Mouse (Mus musculus): ENCODE data around the gene Bud23. TPM values are rescaled to one million over a fixed set of nuclear protein-coding genes. Genes with fewer than 3 reads are reported as not detected.
"Not testable (repeated sequence)": the region's sequence is repeated elsewhere in the genome, so short reads cannot be mapped to it uniquely, and the experiment has no call there.

Gene Bud23
- polyA plus RNA-seq (2016; fragmentation: Nextera tagmentation; extraction: Ambion mirVana): 106 and 112 TPM in 2 replicates

DNA sequence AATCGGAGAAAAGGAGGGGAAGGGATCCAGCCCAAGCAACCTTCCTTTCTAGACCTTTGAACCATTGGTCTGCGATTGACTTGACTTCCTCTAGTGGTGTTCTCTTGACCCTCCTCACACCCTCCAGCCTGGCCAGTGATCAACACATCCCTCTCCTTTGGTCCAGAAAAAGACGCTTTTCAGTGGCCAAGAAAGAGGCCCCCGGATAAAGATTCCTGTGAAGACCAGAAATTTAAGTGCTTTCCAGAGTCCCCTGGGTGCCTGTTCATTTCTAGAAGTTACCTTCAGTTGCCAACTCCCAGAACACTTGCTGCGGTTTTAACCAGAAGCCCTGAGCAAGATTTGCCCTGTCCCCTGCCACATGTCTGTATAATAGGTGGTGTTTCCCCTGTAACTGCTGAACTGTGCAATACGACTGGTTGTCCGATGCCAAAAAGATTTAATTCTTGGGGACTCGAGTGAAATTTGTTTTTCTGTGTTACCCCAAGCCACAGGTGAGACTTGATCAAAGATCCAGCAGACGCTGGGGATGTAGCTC lies at the start of gene Bud23:
Gene Bud23 (minus strand): TSS at position 51 of the 538 bp plus-strand sequence.
- not testable (repeated sequence) for H3K9me3 ChIP-seq; H3K27me3 ChIP-seq (replicated peaks); ATAC-seq (ENCODE audit: low FRiP score, low read depth); H3K27ac ChIP-seq
- Histone ChIP-seq H3K4me1 (peaks cover 20% of the 10 kb centered on the region), H3K36me3 (peaks cover 40% of the 10 kb centered on the region), H3K4me3 (peak within 1 kb of the TSS; percentile 90), H3K4me2 (replicated peaks) (peak within 1 kb of the TSS; percentile 87), H3K9ac (peak within 1 kb of the TSS; percentile 85)
- 79% methylated on average over 9 of the region's 9 CpGs for WGBS

DNA sequence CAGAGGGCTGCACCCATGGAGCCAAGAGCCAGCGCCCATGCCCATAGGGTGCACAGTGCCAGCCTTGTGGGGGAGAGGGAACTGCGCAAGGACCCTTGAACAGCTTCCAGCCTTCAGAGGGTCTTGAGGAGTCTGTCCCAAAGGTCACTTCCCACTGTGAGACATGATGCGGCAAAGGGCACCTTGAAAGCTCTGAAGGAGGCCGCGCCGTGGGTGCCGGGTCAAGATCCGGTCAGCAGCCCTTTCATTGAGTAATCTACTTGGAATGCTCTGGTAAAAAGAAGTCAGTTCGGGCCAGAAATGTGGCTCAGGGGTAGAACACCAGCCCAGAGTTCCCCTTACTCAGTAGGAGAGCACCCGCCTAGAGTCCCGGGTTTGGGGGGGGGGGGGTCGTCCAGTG lies 49.0 kb upstream of the Bud23 start:
- H3K9ac ChIP-seq: no peak overlapping the region
- H3K27me3 ChIP-seq (replicated peaks): peaks cover 19% of the 10 kb centered on the region
- H3K36me3 ChIP-seq: no peaks in the 10 kb centered on the region
- H3K9me3 ChIP-seq: no peaks in the 10 kb centered on the region
- ATAC-seq (ENCODE audit: low FRiP score, low read depth): no peak
- no peak overlapping the region for H3K4me2 ChIP-seq (replicated peaks)
- 89% methylated on average over 12 of the region's 12 CpGs for WGBS
- H3K4me1 ChIP-seq: no peaks in the 10 kb centered on the region
- no peak overlapping the region for H3K4me3 ChIP-seq
- H3K27ac ChIP-seq: no peak overlapping the region

DNA sequence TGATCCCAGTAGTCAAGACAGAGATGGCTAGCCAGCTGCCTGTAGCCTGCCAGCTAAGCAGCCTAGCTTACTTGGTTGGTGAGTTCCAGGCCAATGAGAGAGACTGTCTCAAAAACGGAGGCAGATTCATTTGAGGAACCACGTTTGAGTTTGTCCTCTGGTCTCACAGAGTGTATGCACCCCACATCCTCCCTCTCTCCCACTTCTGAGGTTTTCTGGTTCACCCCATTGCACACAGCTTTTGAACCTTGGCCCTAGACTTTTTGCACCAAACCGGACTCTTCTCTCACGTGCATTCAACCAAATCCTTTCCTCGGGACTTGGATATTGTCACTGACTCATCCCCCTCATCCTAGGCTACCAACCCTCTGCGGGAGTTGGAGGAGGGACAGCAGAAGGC lies 45.2 kb upstream of the Bud23 start:
- Histone ChIP-seq H3K4me2 (replicated peaks) (no peak overlapping the region), H3K27me3 (replicated peaks) (peaks cover 50% of the 10 kb centered on the region), H3K9ac (no peak overlapping the region), H3K36me3 (no peaks in the 10 kb centered on the region), H3K4me3 (no peak overlapping the region), H3K9me3 (no peaks in the 10 kb centered on the region), H3K27ac (no peak overlapping the region), H3K4me1 (peaks cover 15% of the 10 kb centered on the region)
- no peak for ATAC-seq (ENCODE audit: low FRiP score, low read depth)
- 78% methylated on average over 6 of the region's 6 CpGs for WGBS

DNA sequence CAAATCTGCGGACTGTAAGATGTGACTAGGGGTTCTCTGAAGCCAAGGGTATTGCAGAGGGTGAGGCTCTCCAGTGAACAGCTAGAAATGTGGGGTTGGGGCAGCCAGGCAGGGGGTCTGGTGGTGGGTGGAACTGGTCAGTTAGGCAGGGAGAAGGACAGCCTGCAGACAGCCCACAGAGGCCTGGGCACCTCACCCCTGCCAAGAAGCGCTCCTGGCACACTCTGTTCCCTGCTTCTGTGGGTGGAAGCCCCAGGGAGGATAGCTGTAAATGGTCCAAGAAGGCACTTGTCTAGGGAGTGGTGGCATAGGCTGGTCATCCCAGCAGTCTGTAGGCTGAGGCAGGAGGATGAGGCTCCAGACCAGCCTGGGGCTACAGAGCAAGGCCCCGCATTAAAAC lies 44.7 kb upstream of the Bud23 start:
- Histone ChIP-seq H3K27me3 (replicated peaks) (peaks cover 53% of the 10 kb centered on the region), H3K4me2 (replicated peaks) (no peak overlapping the region), H3K4me1 (peaks cover 15% of the 10 kb centered on the region), H3K27ac (no peak overlapping the region), H3K4me3 (no peak overlapping the region), H3K9me3 (no peaks in the 10 kb centered on the region), H3K9ac (no peak overlapping the region), H3K36me3 (no peaks in the 10 kb centered on the region)
- 97% methylated on average over 3 of the region's 3 CpGs for WGBS
- ATAC-seq (ENCODE audit: low FRiP score, low read depth): no peak

DNA sequence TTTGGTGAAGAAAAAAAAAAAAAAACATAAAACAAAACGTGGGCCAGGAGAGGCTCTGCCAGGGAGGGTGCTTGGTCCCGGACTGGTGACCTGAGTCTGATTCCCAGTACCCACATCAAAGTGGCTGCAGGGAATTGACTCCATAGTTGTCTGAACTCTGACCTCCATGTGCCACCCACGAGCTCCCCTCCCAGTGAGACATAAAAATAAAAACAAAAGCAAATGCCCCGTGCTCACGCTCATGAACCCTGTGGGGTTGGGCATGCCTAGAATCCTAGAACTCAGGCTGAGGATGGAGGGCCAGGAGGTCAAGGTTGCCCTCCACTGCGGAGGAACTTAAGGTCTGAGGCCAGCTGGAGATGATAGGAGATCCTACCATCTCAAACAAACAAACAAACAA lies 44.3 kb upstream of the Bud23 start:
- H3K27me3 ChIP-seq (replicated peaks): peaks cover 53% of the 10 kb centered on the region
- no peak overlapping the region for H3K4me2 ChIP-seq (replicated peaks)
- H3K36me3 ChIP-seq: no peaks in the 10 kb centered on the region
- no peaks in the 10 kb centered on the region for H3K9me3 ChIP-seq
- peaks cover 15% of the 10 kb centered on the region for H3K4me1 ChIP-seq
- no peak for ATAC-seq (ENCODE audit: low FRiP score, low read depth)
- H3K4me3 ChIP-seq: no peak overlapping the region
- no peak overlapping the region for H3K9ac ChIP-seq
- WGBS: 59% methylated on average over 6 of the region's 6 CpGs
- no peak overlapping the region for H3K27ac ChIP-seq

DNA sequence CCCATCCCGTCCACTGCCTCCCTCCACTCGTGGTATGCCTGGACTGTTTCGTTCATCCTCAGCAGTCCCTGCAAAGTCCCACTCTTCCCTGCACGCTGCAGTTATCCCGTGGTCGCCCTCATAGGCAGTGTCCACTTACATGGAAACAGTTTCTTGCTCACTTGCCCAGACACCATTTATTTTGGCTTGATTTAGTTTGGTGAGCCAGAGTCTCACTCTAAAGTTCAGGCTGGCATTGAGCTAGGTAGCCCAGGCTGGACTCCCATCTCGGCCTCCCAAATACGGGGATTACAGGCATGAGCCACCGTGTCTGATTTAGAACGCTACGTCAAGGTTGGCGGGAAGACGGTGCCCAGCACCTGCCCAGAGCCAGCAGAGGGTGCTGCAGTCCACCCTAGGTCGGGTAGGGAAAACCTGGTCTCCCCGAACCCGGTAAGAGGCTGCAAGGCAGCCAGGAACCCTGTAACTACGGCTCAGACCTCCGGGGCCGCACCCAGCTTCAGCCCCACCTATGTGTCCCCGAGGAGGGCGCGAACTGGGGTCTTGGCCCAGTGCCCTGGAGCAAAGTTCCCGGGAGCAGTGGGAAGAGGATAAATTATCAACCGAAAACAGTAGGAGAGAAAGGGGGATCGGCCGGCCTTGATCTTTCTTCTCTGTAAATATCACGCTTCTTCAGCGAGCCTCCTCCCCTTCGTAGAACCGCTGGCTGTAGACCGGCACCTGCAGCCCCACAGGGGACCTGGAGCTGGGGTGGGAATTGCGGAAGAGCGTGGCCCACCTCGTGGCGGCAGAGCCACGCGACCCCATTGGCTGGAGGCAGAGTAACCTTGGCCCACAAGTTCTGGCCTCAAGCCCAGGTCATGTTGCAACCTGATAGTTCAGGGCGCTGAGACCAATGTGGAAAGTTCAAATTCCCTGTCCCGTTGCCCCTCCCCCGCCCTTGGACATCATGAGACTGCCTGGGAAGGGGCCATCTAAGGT lies 43.1 kb upstream of the Bud23 start:
- no peaks in the 10 kb centered on the region for H3K36me3 ChIP-seq
- peaks cover 53% of the 10 kb centered on the region for H3K27me3 ChIP-seq (replicated peaks)
- H3K4me3 ChIP-seq: peak overlapping the region; percentile 40; the same call in 1 of the 2 replicates
- no peak overlapping the region for H3K9ac ChIP-seq
- H3K4me1 ChIP-seq: peaks cover 15% of the 10 kb centered on the region
- peak; percentile 25; the same call in 1 of the 2 replicates for ATAC-seq (ENCODE audit: low FRiP score, low read depth)
- WGBS: 11% methylated on average over 40 of the region's 40 CpGs
- peak overlapping the region; percentile 88 for H3K4me2 ChIP-seq (replicated peaks)
- no peaks in the 10 kb centered on the region for H3K9me3 ChIP-seq
- H3K27ac ChIP-seq: no peak overlapping the region

DNA sequence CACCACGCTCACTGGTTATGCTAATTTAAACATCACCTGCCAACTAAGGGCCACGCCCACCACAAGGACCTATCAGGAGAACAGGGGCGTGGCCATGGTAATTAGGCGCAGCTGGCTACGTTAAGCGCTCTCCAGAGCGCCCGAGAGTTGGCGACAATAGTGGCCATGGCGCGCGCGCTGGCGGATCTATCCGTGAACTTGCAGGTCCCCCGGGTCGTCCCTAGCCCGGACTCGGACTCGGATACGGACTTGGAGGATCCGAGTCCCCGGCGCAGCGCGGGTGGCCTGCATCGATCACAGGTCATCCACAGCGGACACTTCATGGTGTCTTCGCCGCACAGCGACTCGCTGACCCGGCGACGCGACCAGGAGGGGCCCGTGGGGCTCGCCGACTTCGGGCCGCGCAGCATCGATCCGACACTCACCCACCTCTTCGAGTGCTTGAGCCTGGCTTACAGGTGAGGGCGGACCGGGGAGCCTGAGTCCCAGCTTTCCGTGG lies 42.0 kb upstream of the Bud23 start:
- Histone ChIP-seq H3K27me3 (replicated peaks) (peaks cover 53% of the 10 kb centered on the region), H3K4me1 (peaks cover 15% of the 10 kb centered on the region), H3K27ac (no peak overlapping the region), H3K36me3 (no peaks in the 10 kb centered on the region), H3K4me2 (replicated peaks) (peak overlapping the region; percentile 88), H3K9ac (0 out of 2 replicates have a peak overlapping the region, but pooled peaks have one; percentile 26), H3K9me3 (no peaks in the 10 kb centered on the region), H3K4me3 (peak overlapping the region; percentile 40)
- WGBS: under 1% methylated on average over 48 of the region's 48 CpGs
- peak; percentile 86 for ATAC-seq (ENCODE audit: low FRiP score, low read depth)

DNA sequence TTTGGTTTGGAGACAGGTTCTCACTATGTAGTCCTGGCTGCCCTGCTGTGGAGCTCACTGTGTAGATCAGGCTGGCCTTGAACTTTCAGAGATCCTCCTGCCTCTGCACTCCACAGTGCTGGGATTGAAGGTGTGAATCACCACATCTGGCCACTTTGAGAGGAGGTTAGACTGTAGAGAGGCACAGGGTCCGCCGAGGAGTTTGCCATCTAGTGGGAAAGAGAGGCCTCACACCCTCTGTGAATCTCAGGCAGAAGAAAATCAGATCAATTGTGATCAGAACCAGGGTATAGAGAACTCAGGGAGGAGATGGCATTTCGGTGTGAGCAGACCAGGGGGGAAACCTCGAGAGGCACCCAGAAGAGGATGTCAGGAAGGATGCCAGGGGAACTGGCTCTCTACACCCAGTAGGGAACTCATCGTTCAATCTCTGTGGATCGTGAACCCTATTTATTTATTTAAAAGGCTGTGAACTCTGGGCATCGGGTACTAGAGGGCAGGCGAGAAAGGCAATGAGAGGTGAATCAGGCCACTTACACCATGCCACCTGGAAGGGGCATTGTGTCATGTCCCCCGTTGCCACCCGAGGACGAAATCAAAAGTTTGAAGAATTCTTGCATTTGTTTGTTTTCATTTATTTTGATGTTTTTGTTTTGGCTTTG lies 39.4 kb upstream of the Bud23 start:
- Histone ChIP-seq H3K9ac (no peak overlapping the region), H3K4me1 (peaks cover 15% of the 10 kb centered on the region), H3K27me3 (replicated peaks) (peaks cover 38% of the 10 kb centered on the region), H3K9me3 (no peaks in the 10 kb centered on the region), H3K27ac (no peak overlapping the region), H3K4me3 (no peak overlapping the region), H3K4me2 (replicated peaks) (no peak overlapping the region), H3K36me3 (no peaks in the 10 kb centered on the region)
- ATAC-seq (ENCODE audit: low FRiP score, low read depth): no peak
- 68% methylated on average over 11 of the region's 11 CpGs for WGBS

DNA sequence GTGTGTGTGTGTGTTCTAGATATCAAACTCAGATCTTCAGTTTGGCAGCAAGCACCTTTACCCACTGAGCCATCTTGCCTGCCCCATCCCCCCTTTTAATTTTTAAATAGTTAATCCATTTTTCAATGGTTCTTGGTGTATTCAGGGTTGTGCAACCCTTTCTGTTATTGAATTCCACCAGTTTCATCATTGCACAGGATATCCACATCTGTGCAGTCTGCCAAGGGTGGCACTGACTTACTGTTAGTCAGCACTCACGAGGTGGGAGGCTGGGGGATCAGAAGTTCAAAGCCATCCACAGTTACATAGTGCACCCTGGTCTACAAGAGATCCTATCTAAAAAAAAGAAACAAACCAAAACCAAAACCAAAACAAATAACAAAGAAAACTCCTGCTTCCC lies 36.2 kb upstream of the Bud23 start:
- WGBS: 77% methylated on average over 1 of the region's 1 CpGs
- no peaks in the 10 kb centered on the region for H3K4me1 ChIP-seq
- 0 out of 2 replicates have a peak, but pooled peaks cover 11% of the 10 kb centered on the region for H3K27me3 ChIP-seq (replicated peaks)
- H3K36me3 ChIP-seq: no peaks in the 10 kb centered on the region
- no peak for ATAC-seq (ENCODE audit: low FRiP score, low read depth)
- no peak overlapping the region for H3K9ac ChIP-seq
- no peak overlapping the region for H3K27ac ChIP-seq
- H3K4me2 ChIP-seq (replicated peaks): no peak overlapping the region
- H3K9me3 ChIP-seq: no peaks in the 10 kb centered on the region
- H3K4me3 ChIP-seq: no peak overlapping the region

DNA sequence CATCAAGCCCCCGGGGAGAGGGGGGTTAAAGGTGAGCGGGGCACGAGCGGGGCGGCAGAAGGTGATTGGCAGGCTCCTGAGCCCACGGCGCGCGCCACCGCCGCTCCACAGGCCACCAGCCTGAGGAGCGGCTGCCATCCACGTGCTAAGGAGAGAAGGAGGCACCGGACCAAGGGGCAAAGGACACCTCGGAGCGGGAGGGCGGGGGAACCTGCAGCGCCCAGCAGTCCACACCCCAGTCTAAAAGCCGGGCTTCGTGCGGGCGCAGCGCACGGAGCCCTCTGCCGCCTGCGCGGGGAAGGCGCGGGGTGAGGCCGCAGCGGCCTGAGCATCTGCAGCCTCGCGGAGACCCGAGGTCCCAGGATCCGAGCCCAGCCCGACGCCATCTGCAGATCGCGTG lies 24.9 kb upstream of the Bud23 start, which contains the start of gene Mlxipl:
Gene Mlxipl (plus strand): TSS at position 238 of the 400 bp plus-strand sequence.
- H3K9ac ChIP-seq: 0 out of 2 replicates have a peak within 1 kb of the TSS, but pooled peaks have one; percentile 21
- peak within 1 kb of the TSS; percentile 32 for H3K4me2 ChIP-seq (replicated peaks)
- H3K4me1 ChIP-seq: no peaks in the 10 kb centered on the region; the same call in 1 of the 2 replicates
- H3K9me3 ChIP-seq: no peaks in the 10 kb centered on the region
- no peak within 1 kb of the TSS for H3K27ac ChIP-seq
- no peak for ATAC-seq (ENCODE audit: low FRiP score, low read depth)
- peaks cover 52% of the 10 kb centered on the region for H3K27me3 ChIP-seq (replicated peaks)
- H3K36me3 ChIP-seq: no peaks in the 10 kb centered on the region
- H3K4me3 ChIP-seq: no peak within 1 kb of the TSS
- WGBS: 3% methylated on average over 39 of the region's 39 CpGs

DNA sequence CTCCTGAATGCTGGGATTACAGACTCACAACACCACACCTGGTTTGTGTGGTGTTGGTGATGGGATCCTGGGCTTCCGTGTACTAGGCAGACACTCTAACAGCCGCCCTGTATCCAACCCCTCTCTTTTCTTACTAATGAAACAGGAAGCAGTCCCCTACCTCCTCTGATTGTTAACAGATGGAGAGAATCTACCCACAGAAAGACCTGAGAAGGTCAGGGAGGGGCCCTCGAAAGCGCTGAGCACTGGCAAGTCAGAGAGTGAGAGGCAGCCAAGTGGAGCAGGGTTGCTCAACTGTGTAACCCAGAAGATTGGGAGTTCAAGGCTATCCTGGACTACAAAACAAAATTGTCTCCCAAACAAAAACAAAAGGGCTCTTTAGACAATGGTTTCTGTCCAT lies 22.1 kb upstream of the Bud23 start:
- no peak for ATAC-seq (ENCODE audit: low FRiP score, low read depth)
- 69% methylated on average over 4 of the region's 4 CpGs for WGBS
- Histone ChIP-seq H3K9me3 (no peaks in the 10 kb centered on the region), H3K4me2 (replicated peaks) (no peak overlapping the region), H3K36me3 (no peaks in the 10 kb centered on the region), H3K9ac (no peak overlapping the region), H3K4me1 (no peaks in the 10 kb centered on the region; the same call in 1 of the 2 replicates), H3K27me3 (replicated peaks) (peaks cover 50% of the 10 kb centered on the region), H3K27ac (no peak overlapping the region), H3K4me3 (no peak overlapping the region)

DNA sequence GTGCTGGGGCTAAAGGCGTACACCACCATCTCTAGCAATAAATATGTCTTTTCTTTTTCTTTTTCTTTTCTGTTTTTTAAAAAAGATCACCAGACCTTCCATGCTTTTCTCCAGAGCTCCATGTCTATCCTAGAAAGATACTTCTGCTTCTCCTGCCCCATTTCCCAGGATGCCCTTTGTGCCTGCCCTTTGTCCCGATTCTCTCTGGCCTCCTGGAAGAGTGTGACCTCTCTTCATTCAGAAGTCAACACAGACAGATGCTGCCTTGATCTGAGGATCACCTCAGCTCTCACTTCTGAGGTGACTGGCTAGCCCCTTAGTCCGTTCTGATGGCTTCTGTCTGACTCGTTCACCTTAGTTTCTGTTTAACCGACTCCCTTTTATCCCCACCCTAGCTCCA lies 15.8 kb upstream of the Bud23 start:
- H3K4me3 ChIP-seq: no peak overlapping the region
- no peaks in the 10 kb centered on the region; the same call in none of the 2 replicates for H3K27me3 ChIP-seq (replicated peaks)
- 86% methylated on average over 5 of the region's 5 CpGs for WGBS
- no peak overlapping the region for H3K4me2 ChIP-seq (replicated peaks)
- ATAC-seq (ENCODE audit: low FRiP score, low read depth): no peak
- H3K36me3 ChIP-seq: peaks cover 8% of the 10 kb centered on the region; the same call in 1 of the 2 replicates
- no peak overlapping the region for H3K9ac ChIP-seq
- H3K27ac ChIP-seq: no peak overlapping the region
- H3K4me1 ChIP-seq: peaks cover 16% of the 10 kb centered on the region
- no peaks in the 10 kb centered on the region for H3K9me3 ChIP-seq
